Mouse (Mus musculus) forebrain, embryonic 12.5 days (tissue): Measurements from ENCODE around the gene Adcy4. TPM values are rescaled to one million over a fixed set of nuclear protein-coding genes. Genes with fewer than 3 reads are reported as not detected.
A peak's percentile ranks its signal among the peaks of the same experiment; 100 is the strongest.

Experiments used
- ATAC-seq: fragments of 200-750 bp; cut with Nextera tagmentation; 2 replicates; pipeline ENCODE4 v1.8.0; 2017; ENCODE audit warnings: moderate TSS enrichment; ENCODE audit not compliant: low FRiP score
- H3K27ac ChIP-seq: fragments of 300-500 bp; sonication (generic); 2 replicates; pipeline ENCODE4 v1.5.1; 2016; ENCODE audit warnings: mild to moderate bottlenecking
- H3K27me3 ChIP-seq: fragments of 300-500 bp; sonication (generic); 2 replicates; pipeline ENCODE4 v1.6.1; 2016; ENCODE audit warnings: mild to moderate bottlenecking
- H3K36me3 ChIP-seq: fragments of 300-500 bp; sonication (generic); replicated peaks from 2 replicates; pipeline ENCODE4 v1.6.1; 2016; ENCODE audit warnings: mild to moderate bottlenecking
- H3K4me1 ChIP-seq: fragments of 300-500 bp; sonication (generic); 2 replicates; pipeline ENCODE4 v1.6.1; 2016
- H3K4me2 ChIP-seq: fragments of 300-500 bp; sonication (generic); 2 replicates; pipeline ENCODE4 v1.6.1; 2016; ENCODE audit warnings: mild to moderate bottlenecking, moderate library complexity
- H3K4me3 ChIP-seq: fragments of 300-500 bp; sonication (generic); replicated peaks from 2 replicates; pipeline ENCODE4 v1.5.1; 2016; ENCODE audit warnings: mild to moderate bottlenecking
- H3K9ac ChIP-seq: fragments of 300-500 bp; sonication (generic); 2 replicates; pipeline ENCODE4 v1.6.1; 2016; ENCODE audit warnings: mild to moderate bottlenecking
- H3K9me3 ChIP-seq: fragments of 300-500 bp; sonication (generic); 2 replicates; pipeline ENCODE4 v1.6.1; 2016
- WGBS: fragments of 180-500 bp; shearing (Covaris S2); methylation state at CpG from one replicate; pipeline ENCODE4 v1.1.7; 2016; 5-methylcytosine and 5-hydroxymethylcytosine counted together
- polyA plus RNA-seq: library from polyadenylated mRNA; unstranded; fragments of >200 nt; fragmentation: Nextera tagmentation; extraction: Ambion mirVana; gene quantifications from 2 replicates; pipeline ENCODE4 v1.2.1, GENCODE M21; 2016

Adcy4 gene
- polyA plus RNA-seq, 1 experiment from 2014 or later: 6.0 TPM

DNA sequence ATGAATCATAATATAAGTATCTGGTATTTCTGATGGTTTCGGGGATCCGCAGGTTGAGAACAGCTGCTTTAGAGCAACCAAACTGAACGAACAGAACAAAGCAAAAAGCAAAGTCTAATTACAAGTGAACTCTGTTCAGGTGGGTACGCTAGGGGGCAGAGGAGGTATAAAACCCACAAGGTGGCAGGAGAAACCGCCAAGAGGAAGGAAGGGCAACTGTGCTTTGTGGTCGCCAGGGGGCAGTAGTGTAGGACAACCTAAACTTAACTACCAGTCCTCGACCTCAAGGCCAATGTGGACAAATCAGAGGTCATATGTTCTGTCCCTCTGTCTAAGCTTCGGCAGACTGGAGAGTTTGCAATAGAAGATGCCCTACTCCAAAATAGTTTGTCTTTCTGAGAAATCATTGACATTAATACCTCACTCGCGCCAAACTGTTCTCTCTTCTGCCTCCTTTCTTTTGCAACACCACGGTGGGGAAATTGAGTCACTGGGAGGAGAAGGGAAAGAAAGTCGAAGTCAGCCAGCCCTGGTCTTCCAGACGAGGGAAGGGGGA lies 38.6 kb upstream of the Adcy4 start:
- WGBS: 3% methylated on average over 13 of the region's 13 CpGs
- H3K9ac ChIP-seq: no peak overlapping the region
- peaks cover 26% of the 10 kb centered on the region for H3K27me3 ChIP-seq
- ATAC-seq: peak; percentile 33
- H3K9me3 ChIP-seq: no peaks in the 10 kb centered on the region
- peaks cover 43% of the 10 kb centered on the region for H3K4me1 ChIP-seq
- peak overlapping the region; percentile 84 for H3K4me2 ChIP-seq
- peak overlapping the region; percentile 50 for H3K4me3 ChIP-seq
- no peaks in the 10 kb centered on the region for H3K36me3 ChIP-seq
- H3K27ac ChIP-seq: peak overlapping the region; percentile 92

DNA sequence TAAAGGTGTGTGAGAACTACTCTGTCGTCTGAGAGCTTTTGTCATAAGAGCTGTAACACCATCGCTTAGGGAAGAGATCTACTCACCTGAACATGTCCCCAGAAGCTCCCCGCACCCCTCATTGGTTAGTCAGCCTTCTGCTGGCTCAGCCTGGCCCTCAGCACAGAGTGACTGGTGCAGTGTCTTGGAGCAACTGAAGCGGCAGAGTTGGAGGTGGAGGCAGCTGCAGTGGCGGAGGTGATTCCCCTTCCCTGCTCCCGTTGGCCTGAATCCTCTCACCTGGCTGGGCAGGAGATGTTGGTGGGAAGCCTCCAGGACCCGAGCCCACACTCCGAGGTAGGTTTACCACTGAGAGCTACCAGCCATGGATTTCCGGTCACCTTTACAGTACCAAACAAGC lies 36.7 kb upstream of the Adcy4 start:
- Histone ChIP-seq H3K27me3 (peaks cover 10% of the 10 kb centered on the region), H3K9ac (no peak overlapping the region), H3K27ac (no peak overlapping the region), H3K4me3 (no peak overlapping the region), H3K4me2 (no peak overlapping the region), H3K4me1 (peaks cover 31% of the 10 kb centered on the region), H3K36me3 (no peaks in the 10 kb centered on the region), H3K9me3 (no peaks in the 10 kb centered on the region)
- WGBS: 81% methylated on average over 9 of the region's 9 CpGs
- no peak for ATAC-seq

DNA sequence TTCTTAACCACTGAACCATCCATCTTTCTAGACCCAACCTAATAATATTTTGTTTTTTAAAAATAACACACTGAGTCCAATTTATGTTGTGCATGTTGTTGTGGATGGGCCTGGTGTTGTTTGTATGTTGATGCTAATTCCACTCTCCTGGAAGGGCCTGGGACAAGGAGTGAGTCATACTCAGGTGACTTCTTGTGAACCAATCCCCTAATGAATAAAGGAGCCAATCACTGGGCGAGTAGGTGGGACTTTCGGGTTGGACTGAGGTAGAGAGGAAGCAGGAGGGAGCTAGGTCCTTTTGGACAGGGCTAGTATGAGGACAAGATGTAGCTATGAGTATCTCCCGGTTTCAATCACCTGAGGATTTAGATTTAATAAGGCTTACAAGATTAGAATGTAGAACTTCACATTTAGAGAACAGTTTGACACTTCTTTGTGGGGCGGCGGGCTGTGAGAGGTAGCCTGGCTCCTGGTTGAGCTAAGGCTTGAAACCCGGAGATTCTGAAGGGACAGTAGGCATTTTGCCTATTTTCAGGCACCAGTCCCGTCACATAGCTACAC lies 36.0 kb upstream of the Adcy4 start:
- H3K27me3 ChIP-seq: peaks cover 4% of the 10 kb centered on the region; the same call in 1 of the 2 replicates
- peaks cover 27% of the 10 kb centered on the region for H3K4me1 ChIP-seq
- no peak for ATAC-seq
- no peaks in the 10 kb centered on the region for H3K9me3 ChIP-seq
- H3K9ac ChIP-seq: no peak overlapping the region
- no peak overlapping the region for H3K27ac ChIP-seq
- H3K4me2 ChIP-seq: no peak overlapping the region
- H3K4me3 ChIP-seq: no peak overlapping the region
- H3K36me3 ChIP-seq: no peaks in the 10 kb centered on the region
- WGBS: 82% methylated on average over 7 of the region's 7 CpGs

GRCm38 (mm10) chr14:55815310-55815751 lies 31.4 kb upstream of the Adcy4 start:
- peaks cover 3% of the 10 kb centered on the region; the same call in 1 of the 2 replicates for H3K27me3 ChIP-seq
- H3K9ac ChIP-seq: peak overlapping the region; percentile 47
- H3K4me2 ChIP-seq: peak overlapping the region; percentile 63
- peaks cover 5% of the 10 kb centered on the region; the same call in 1 of the 2 replicates for H3K4me1 ChIP-seq
- ATAC-seq: peak; percentile 64
- WGBS: 24% methylated on average over 17 of the region's 17 CpGs
- H3K4me3 ChIP-seq: peak overlapping the region; percentile 52
- H3K36me3 ChIP-seq: no peaks in the 10 kb centered on the region
- no peak overlapping the region for H3K27ac ChIP-seq
- no peaks in the 10 kb centered on the region for H3K9me3 ChIP-seq

DNA sequence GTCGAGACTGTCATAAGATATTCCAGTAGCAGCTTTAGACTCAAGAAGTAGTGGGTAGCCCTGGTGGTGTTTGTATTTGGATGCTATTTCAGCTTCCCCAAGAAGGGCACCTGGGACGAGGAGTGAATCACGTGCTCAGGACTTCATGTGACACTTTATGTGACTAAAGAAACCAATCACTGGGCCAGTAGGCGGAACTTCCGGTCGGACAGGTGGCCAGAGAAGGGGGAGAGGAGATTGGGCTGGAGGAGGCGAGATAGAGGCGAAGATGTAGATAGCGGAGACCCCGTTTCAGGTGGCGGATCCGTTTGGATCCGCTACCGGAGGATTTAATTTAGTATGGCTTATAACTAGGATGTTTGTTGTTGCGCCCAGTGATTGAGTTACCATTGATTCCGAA lies 31.0 kb upstream of the Adcy4 start:
- peak overlapping the region; percentile 63 for H3K4me2 ChIP-seq
- peaks cover 5% of the 10 kb centered on the region; the same call in 1 of the 2 replicates for H3K4me1 ChIP-seq
- H3K27me3 ChIP-seq: peaks cover 3% of the 10 kb centered on the region; the same call in 1 of the 2 replicates
- no peaks in the 10 kb centered on the region for H3K36me3 ChIP-seq
- peak overlapping the region; percentile 47 for H3K9ac ChIP-seq
- 27% methylated on average over 16 of the region's 16 CpGs for WGBS
- H3K27ac ChIP-seq: no peak overlapping the region
- peak overlapping the region; percentile 52 for H3K4me3 ChIP-seq
- peak; percentile 84 for ATAC-seq
- no peaks in the 10 kb centered on the region for H3K9me3 ChIP-seq

GRCm38 (mm10) chr14:55795380-55796163 lies 11.7 kb upstream of the Adcy4 start:
- H3K9ac ChIP-seq: no peak overlapping the region
- WGBS: 90% methylated on average over 15 of the region's 15 CpGs
- no peaks in the 10 kb centered on the region for H3K9me3 ChIP-seq
- H3K27ac ChIP-seq: no peak overlapping the region
- H3K4me1 ChIP-seq: no peaks in the 10 kb centered on the region
- H3K27me3 ChIP-seq: peaks cover 2% of the 10 kb centered on the region
- ATAC-seq: no peak
- H3K4me2 ChIP-seq: no peak overlapping the region
- H3K36me3 ChIP-seq: no peaks in the 10 kb centered on the region
- no peak overlapping the region for H3K4me3 ChIP-seq

DNA sequence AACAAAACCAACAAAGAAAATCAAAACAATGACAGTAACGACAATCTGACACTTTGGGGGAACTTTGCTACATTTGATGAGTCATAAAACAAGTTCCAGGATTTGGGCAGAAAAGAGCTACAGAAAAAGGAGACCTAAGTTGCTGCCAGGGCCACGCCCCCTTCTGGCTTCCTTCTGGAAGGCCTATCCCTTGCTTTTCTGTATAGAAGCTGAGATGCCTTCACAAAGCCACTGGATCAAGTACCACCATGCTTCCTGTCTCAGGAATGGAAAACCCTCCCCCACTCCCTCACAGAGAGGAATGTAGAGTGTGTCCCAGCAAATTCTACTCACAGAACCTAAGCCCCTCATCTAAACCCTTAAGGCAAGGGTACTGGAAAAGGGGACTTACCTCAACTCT lies 10.1 kb upstream of the Adcy4 start:
- no peak for ATAC-seq
- H3K27ac ChIP-seq: no peak overlapping the region
- WGBS: 72% methylated on average over 2 of the region's 2 CpGs
- no peak overlapping the region for H3K4me3 ChIP-seq
- no peaks in the 10 kb centered on the region for H3K36me3 ChIP-seq
- H3K4me2 ChIP-seq: no peak overlapping the region
- no peak overlapping the region for H3K9ac ChIP-seq
- H3K9me3 ChIP-seq: no peaks in the 10 kb centered on the region
- no peaks in the 10 kb centered on the region for H3K4me1 ChIP-seq
- peaks cover 18% of the 10 kb centered on the region for H3K27me3 ChIP-seq

DNA sequence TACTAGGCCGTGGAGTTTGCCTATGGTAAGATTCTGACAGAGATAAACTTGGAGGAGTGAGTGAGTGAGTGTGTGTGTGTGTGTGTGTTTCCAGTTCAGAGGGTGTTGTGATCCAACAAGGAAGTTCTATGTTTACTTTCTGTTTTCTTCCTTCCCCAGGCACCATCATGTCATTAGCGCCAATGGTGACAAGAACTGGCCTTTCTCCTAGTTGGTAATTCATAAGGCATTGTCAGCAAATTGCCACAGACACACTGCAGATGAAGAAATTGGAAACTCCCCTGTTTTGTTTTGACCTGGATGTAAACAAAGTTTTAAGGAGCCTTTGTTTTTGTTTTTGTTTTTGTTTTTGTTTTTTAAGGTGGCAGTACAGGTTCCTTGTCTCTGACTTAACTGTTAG lies 9.6 kb upstream of the Adcy4 start:
- H3K36me3 ChIP-seq: no peaks in the 10 kb centered on the region
- H3K4me1 ChIP-seq: peaks cover 1% of the 10 kb centered on the region
- H3K4me3 ChIP-seq: no peak overlapping the region
- no peak for ATAC-seq
- H3K27ac ChIP-seq: no peak overlapping the region
- H3K9me3 ChIP-seq: no peaks in the 10 kb centered on the region
- no peak overlapping the region for H3K4me2 ChIP-seq
- H3K9ac ChIP-seq: no peak overlapping the region
- WGBS: 74% methylated on average over 2 of the region's 2 CpGs
- H3K27me3 ChIP-seq: peaks cover 22% of the 10 kb centered on the region

DNA sequence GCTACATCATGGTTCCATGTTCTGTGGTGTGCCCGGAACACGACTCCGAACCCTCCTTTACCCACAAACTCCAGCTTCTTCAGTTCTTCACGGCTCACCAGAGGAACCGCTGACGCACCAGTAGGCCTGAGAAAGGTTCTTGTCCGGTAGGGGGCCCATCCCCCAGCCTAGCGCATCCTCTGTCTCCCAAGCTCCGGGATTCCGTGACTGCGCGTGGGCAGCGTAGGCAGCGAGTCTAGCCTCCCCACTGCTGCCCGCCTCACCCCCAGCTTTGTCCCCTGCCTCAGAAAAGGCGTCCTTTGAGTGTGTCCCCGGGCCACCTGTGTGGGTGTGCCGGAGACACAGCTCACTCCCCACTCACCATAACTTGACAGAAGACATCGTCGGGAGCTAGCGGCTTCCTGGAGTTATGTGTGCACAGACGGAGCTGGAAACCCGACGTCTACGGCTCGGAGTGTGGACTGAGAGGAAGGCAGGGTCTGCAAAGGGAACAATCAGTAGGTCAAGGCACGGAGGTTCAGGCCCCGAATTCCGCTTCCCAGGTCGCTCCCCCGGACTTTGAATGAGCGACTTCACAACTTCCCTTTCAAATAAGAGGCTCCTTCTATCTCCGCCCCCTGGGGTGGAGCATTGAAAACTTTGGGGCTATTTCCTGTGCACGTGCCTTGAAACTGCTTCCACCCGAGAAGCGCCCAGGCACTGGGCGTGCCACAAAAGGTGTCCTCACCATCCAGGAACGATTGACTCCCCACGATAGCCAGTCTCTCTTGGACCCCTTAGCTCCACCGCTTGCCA lies 4.6 kb upstream of the Adcy4 start, which contains the start of gene Ripk3:
Ripk3 (minus strand) TSS at position 610 of the 795 bp plus-strand sequence.
- ATAC-seq: no peak
- Histone ChIP-seq H3K4me1 (peaks cover 11% of the 10 kb centered on the region), H3K4me3 (peak within 1 kb of the TSS; percentile 28), H3K9me3 (no peaks in the 10 kb centered on the region), H3K36me3 (no peaks in the 10 kb centered on the region), H3K4me2 (peak within 1 kb of the TSS; percentile 44), H3K27ac (no peak within 1 kb of the TSS), H3K9ac (0 out of 2 replicates have a peak within 1 kb of the TSS, but pooled peaks have one; percentile 12), H3K27me3 (peaks cover 73% of the 10 kb centered on the region)
- WGBS: 6% methylated on average over 40 of the region's 40 CpGs

GRCm38 (mm10) chr14:55787731-55788130 lies 3.8 kb upstream of the Adcy4 start:
- no peaks in the 10 kb centered on the region for H3K36me3 ChIP-seq
- H3K9me3 ChIP-seq: no peaks in the 10 kb centered on the region
- peaks cover 16% of the 10 kb centered on the region for H3K4me1 ChIP-seq
- no peak overlapping the region for H3K27ac ChIP-seq
- no peak for ATAC-seq
- no peak overlapping the region; the same call in 1 of the 2 replicates for H3K4me2 ChIP-seq
- no peak overlapping the region for H3K9ac ChIP-seq
- 40% methylated on average over 11 of the region's 11 CpGs for WGBS
- peaks cover 80% of the 10 kb centered on the region for H3K27me3 ChIP-seq
- H3K4me3 ChIP-seq: peak overlapping the region; percentile 28

- H3K4me3 ChIP-seq: no peak overlapping the region
- no peak overlapping the region for H3K27ac ChIP-seq
- H3K4me2 ChIP-seq: no peak overlapping the region
- ATAC-seq: no peak
- H3K9me3 ChIP-seq: no peaks in the 10 kb centered on the region
- 16% methylated on average over 6 of the region's 6 CpGs for WGBS
- no peaks in the 10 kb centered on the region for H3K36me3 ChIP-seq
- H3K27me3 ChIP-seq: peaks cover 96% of the 10 kb centered on the region
- peaks cover 19% of the 10 kb centered on the region for H3K4me1 ChIP-seq
- no peak overlapping the region for H3K9ac ChIP-seq
Observed at GRCm38 (mm10) chr14:55785195-55785594, 1.3 kb upstream of the Adcy4 start.
